Mouse (Mus musculus): ENCODE measurements around the gene Sh3rf1. TPM values are rescaled to one million over a fixed set of nuclear protein-coding genes. Genes with fewer than 3 reads are reported as not detected.

Gene Sh3rf1
- polyA plus RNA-seq, 1 experiment from 2014 or later = 8.4 TPM

DNA sequence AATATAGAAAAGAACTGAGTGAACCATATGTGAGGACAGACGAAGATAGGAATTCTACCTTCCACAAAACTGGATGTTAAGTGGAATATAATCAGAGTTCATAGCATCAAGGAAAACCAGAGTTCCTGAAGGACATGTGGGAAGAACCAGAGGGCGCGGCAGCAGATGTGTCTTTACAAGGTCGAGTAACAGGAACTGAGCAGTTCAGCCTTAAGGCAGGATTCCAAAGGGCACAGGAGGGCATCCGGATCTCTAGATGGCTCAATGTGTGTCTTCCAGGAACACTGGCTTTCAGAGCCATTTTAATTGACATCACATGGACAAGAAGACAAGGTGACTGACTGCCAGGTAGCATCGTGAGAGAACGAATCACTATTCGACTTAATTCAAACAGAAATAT is 102.6 kb downstream of the Sh3rf1 start:
- Histone ChIP-seq H3K36me3 (peaks cover 4% of the 10 kb centered on the region), H3K4me1 (peaks cover 9% of the 10 kb centered on the region), H3K27me3 (ENCODE audit: insufficient read depth, poor library complexity, severe bottlenecking) (no peaks in the 10 kb centered on the region), H3K27ac (no peak overlapping the region), H3K9me3 (no peaks in the 10 kb centered on the region), H3K4me3 (no peak overlapping the region)
- no peak for DNase-seq (ENCODE audit: low spot score)
- 84% methylated on average over 8 of the region's 8 CpGs for WGBS

DNA sequence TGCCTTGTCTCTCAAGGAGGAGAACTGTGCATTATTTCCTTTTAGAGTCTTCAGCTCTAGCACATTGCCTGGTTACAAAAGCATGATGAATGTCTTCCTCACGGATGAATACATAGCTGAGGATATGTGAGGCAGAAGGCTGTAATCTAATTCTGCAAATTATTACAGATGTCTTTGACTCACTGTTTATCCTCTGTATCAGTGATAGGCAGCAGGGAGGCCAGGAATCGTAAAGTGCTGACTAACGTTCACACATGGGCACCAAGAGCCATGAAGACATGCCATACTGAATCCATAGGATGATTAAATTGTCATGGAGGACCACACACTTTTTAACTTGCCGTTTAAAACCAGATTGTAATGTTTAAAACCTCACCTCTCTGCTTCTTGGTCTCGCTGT is 103.7 kb downstream of the Sh3rf1 start:
- no peak for DNase-seq (ENCODE audit: low spot score)
- Histone ChIP-seq H3K27ac (no peak overlapping the region), H3K36me3 (peaks cover 4% of the 10 kb centered on the region), H3K27me3 (ENCODE audit: insufficient read depth, poor library complexity, severe bottlenecking) (no peaks in the 10 kb centered on the region), H3K9me3 (no peaks in the 10 kb centered on the region), H3K4me1 (peaks cover 7% of the 10 kb centered on the region), H3K4me3 (no peak overlapping the region)
- WGBS = 84% methylated on average over 5 of the region's 5 CpGs

DNA sequence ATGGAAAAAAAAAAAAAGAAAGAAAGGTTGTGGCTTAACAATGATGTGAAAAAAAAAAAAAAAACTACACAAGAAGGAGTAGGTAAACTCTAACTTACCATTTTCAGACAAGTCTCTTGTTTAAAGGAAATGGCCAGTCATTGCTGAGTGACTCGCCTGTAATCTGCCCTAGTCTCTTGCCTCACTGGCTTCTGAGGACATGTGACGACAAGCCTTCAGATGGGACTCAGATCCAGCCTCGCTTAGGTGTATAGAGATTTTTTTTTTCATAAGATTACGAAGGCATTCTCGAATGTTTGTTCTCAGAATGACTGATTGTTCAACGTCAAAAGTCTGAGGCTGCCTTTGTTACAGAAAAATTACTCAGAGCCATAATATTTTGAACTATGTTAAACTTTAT is 116.0 kb downstream of the Sh3rf1 start:
- DNase-seq (ENCODE audit: low spot score) = no peak
- WGBS = 75% methylated on average over 6 of the region's 6 CpGs
- Histone ChIP-seq H3K27me3 (ENCODE audit: insufficient read depth, poor library complexity, severe bottlenecking) (no peaks in the 10 kb centered on the region), H3K4me3 (no peak overlapping the region), H3K4me1 (peaks cover 24% of the 10 kb centered on the region), H3K36me3 (no peaks in the 10 kb centered on the region; the same call in 1 of the 2 replicates), H3K9me3 (no peaks in the 10 kb centered on the region), H3K27ac (no peak overlapping the region)

DNA sequence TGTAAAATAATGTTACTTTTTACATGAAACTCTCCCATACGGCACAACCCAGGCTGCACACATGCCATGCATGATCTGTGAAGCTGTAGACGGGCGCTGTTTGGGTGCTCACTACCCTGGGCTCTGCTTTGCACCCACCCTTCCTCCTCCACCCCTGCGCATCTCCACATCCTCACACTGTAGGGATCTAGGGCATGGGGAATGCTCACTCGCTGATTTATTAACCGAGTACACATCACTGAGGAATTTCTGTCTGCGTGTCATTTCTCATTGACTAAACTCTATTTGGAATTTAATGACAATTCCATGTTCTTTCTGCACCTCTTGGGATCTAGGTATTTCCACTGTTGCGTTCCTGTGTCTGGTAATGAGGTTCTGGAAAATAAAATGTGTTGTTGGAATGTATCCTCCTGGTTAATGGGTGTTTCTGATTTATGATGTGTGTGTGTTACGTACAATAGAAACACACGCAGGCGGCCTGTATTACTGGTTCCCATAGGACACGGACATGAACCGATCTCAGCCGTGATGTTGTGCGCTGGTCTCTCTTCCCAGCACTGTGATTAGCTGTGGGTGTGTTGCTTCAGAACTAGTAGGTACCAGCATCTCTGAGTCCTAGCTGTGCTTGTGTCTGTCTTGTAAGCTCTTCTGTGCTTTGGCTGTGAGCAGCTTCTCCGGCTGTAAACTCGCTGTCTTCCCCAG is 116.8 kb downstream of the Sh3rf1 start:
- Histone ChIP-seq H3K27ac (no peak overlapping the region), H3K4me3 (no peak overlapping the region), H3K9me3 (no peaks in the 10 kb centered on the region), H3K4me1 (peaks cover 24% of the 10 kb centered on the region), H3K27me3 (ENCODE audit: insufficient read depth, poor library complexity, severe bottlenecking) (no peaks in the 10 kb centered on the region), H3K36me3 (no peaks in the 10 kb centered on the region; the same call in 1 of the 2 replicates)
- 90% methylated on average over 17 of the region's 17 CpGs for WGBS
- DNase-seq (ENCODE audit: low spot score) = no peak

DNA sequence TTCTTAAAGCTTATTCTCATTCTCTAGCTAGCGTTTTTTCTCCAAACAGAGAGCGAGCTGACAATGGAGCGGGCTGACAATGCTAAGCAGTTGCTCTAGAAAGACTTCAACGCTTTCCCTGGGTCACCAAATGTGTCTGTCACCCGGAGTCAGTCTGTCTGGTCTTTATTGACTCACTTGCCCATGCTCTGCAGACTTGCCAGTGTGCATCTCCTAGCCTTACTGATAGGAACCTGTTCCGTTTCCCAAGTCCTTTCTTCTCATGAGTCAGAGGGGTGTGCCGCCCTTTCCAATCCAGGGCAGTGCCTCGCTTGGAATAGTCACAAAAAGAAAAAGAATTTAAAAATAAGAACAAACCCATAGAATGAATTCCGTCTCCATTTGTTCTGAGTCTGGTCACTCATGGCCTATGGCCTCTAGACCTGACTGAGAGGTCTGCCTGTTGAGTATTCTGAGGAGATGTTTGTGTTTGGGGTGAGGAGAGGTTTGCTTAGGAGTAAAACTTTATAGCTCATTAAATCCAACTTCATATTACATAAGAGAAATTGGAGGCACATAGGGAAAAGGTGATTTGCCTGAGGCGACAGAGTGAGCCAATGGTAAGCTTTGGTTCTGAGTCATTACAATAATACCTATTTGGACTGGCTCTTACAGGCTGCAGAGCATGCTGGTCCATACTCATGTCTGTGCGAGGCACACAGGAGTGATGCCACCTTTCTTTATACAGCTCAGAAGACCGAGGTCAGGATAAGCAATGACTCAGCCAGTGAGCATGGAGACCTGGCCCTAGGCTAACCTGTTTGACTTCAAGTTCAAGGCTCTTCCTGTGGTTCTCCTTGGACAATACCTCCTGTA is 118.1 kb downstream of the Sh3rf1 start:
- no peaks in the 10 kb centered on the region for H3K27me3 ChIP-seq (ENCODE audit: insufficient read depth, poor library complexity, severe bottlenecking)
- 0 out of 2 replicates have a peak overlapping the region, but pooled peaks have one; percentile 47 for H3K27ac ChIP-seq
- no peak for DNase-seq (ENCODE audit: low spot score)
- no peaks in the 10 kb centered on the region for H3K36me3 ChIP-seq
- no peak overlapping the region for H3K4me3 ChIP-seq
- 59% methylated on average over 12 of the region's 12 CpGs for WGBS
- no peaks in the 10 kb centered on the region for H3K9me3 ChIP-seq
- H3K4me1 ChIP-seq = peaks cover 24% of the 10 kb centered on the region

DNA sequence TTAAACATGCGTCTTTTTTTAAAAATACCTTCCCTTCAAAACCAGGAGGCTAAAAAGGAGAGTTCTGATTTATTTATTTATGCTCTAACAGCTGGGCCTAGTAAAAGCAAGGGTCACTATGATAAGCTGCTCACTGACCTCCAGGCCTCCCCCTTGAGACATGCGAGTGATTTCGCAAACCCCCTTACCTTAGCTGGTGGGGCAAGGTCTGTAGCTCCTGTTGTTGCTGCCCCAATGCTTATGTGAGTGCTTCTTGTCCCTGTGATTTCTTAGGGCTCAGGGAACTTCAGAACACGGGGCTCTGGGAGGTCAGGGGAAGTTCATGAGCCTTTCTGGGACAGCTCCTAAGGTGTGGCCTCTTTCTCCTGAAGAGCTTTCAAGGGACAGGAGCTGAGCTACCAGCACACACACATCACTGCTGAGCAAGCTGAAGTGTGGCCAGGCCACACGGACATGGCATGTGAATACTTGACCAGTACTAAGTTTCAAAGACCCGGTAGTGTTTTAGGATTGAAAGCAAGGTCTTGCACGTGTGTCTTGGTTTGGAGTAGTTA is 118.9 kb downstream of the Sh3rf1 start:
- Histone ChIP-seq H3K27ac (no peak overlapping the region), H3K9me3 (no peaks in the 10 kb centered on the region), H3K4me3 (no peak overlapping the region), H3K36me3 (no peaks in the 10 kb centered on the region), H3K27me3 (ENCODE audit: insufficient read depth, poor library complexity, severe bottlenecking) (no peaks in the 10 kb centered on the region), H3K4me1 (peaks cover 24% of the 10 kb centered on the region)
- DNase-seq (ENCODE audit: low spot score) = no peak
- WGBS = 52% methylated on average over 7 of the region's 7 CpGs

DNA sequence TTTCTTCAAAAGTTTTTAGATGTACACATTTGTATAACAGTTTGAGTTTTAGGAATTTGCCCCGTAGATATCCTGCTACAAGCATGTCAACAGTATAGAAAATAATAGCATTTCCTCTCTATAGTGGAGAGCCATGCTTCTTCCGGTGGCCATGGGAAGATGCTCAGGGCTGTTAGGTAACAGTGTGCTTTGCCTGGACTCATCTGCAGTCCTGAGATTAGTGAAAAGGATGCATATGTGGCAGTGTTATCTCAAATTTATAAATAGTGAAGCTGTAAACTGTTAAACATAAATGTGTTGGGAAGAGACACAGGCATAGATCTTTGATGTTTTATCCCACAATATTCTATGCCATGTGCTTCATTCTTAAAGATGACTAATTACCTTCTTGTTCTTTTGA is 120.8 kb downstream of the Sh3rf1 start:
- no peak overlapping the region for H3K27ac ChIP-seq
- no peak for DNase-seq (ENCODE audit: low spot score)
- H3K9me3 ChIP-seq = no peaks in the 10 kb centered on the region
- peaks cover 41% of the 10 kb centered on the region for H3K4me1 ChIP-seq
- H3K36me3 ChIP-seq = peaks cover 1% of the 10 kb centered on the region
- H3K4me3 ChIP-seq = no peak overlapping the region
- H3K27me3 ChIP-seq (ENCODE audit: insufficient read depth, poor library complexity, severe bottlenecking) = no peaks in the 10 kb centered on the region
- 87% methylated on average over 2 of the region's 2 CpGs for WGBS

DNA sequence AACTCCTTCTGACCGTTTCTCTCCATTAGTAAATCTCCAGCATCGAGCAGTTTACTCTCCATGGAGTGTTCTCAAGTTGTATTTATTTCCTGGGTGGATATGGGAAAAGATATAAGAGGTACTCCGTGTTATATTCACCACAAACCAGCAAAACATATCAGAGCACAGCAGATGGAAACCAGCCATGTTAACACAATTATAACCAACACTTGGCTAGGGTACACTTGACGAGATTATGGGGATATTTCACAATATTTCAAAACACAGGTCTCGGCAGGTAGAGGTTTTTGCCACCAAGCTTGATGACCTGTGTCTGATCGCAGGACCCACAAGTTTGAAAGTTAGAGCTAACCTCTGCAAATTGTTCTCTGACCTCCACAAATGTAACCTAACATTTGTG is 123.3 kb downstream of the Sh3rf1 start:
- 88% methylated on average over 6 of the region's 6 CpGs for WGBS
- H3K27ac ChIP-seq = no peak overlapping the region
- peaks cover 5% of the 10 kb centered on the region for H3K36me3 ChIP-seq
- no peaks in the 10 kb centered on the region for H3K27me3 ChIP-seq (ENCODE audit: insufficient read depth, poor library complexity, severe bottlenecking)
- H3K9me3 ChIP-seq = no peaks in the 10 kb centered on the region
- H3K4me3 ChIP-seq = no peak overlapping the region
- DNase-seq (ENCODE audit: low spot score) = no peak
- H3K4me1 ChIP-seq = peaks cover 37% of the 10 kb centered on the region

DNA sequence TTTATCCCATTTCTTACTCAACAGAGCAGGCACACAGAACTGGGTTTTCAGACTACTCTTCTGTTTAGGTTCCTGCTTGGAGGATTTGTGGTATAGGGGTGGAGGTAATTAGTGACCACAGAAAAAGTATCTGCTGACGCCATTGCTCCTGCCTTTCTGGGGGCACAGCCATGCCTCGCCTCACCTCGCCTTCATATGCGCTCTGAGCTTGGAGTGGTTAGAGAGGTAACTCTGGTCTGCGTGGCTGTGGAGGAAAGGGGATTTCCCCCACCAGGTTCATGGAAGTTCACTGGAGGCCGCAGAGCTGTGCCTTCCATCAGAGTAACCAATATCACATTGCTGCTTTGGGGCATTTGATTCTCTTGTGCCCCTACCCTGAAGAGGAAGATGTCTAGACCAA is 123.9 kb downstream of the Sh3rf1 start:
- peaks cover 5% of the 10 kb centered on the region for H3K36me3 ChIP-seq
- H3K4me3 ChIP-seq = no peak overlapping the region
- no peak for DNase-seq (ENCODE audit: low spot score)
- 77% methylated on average over 6 of the region's 6 CpGs for WGBS
- H3K9me3 ChIP-seq = no peaks in the 10 kb centered on the region
- H3K4me1 ChIP-seq = peaks cover 35% of the 10 kb centered on the region
- H3K27me3 ChIP-seq (ENCODE audit: insufficient read depth, poor library complexity, severe bottlenecking) = no peaks in the 10 kb centered on the region
- H3K27ac ChIP-seq = no peak overlapping the region

DNA sequence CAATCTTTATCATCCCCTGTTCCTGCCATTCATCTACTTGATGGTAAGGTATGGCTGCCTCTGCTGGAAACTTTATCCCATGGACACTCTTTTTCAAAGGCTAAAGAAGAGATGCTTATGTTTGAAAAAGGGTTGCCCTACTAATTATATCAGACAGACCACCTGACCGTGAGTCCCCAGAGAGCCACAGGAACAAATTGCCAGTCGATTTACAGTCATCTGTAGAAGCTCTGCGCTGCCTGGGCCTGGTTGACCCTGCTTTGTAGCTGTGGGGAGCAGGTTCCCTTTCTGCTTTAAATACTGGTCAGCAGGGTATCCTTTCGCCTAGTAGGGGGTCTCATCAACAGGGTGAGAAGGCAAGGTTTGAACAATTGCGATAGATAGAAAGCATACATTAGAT is 124.4 kb downstream of the Sh3rf1 start:
- H3K4me3 ChIP-seq = no peak overlapping the region
- peaks cover 32% of the 10 kb centered on the region for H3K4me1 ChIP-seq
- 54% methylated on average over 5 of the region's 5 CpGs for WGBS
- H3K27ac ChIP-seq = no peak overlapping the region
- H3K36me3 ChIP-seq = peaks cover 5% of the 10 kb centered on the region
- H3K9me3 ChIP-seq = no peaks in the 10 kb centered on the region
- H3K27me3 ChIP-seq (ENCODE audit: insufficient read depth, poor library complexity, severe bottlenecking) = no peaks in the 10 kb centered on the region
- DNase-seq (ENCODE audit: low spot score) = no peak

DNA sequence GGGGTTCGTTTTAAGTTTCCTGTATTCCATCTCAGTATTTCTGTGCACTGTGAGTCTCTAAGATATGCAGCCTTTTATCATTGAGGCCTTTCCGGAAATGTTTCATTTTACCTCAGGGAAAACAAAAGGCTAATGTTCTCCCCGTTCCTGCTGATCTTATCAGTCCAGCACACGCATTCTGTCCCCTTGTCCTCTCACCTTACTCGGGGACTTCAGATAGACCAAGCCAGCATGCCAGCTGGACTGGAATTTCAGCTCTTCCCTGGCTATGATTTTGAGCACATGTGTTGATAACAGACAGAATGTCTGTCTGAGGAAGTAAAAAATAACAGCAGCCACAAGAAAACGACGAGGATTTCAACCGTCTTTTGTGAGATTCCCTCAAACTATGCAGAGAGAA is 124.8 kb downstream of the Sh3rf1 start:
- no peaks in the 10 kb centered on the region for H3K9me3 ChIP-seq
- no peak overlapping the region for H3K4me3 ChIP-seq
- no peak overlapping the region for H3K27ac ChIP-seq
- H3K4me1 ChIP-seq = peaks cover 27% of the 10 kb centered on the region
- DNase-seq (ENCODE audit: low spot score) = no peak
- H3K27me3 ChIP-seq (ENCODE audit: insufficient read depth, poor library complexity, severe bottlenecking) = no peaks in the 10 kb centered on the region
- peaks cover 5% of the 10 kb centered on the region for H3K36me3 ChIP-seq
- 15% methylated on average over 8 of the region's 8 CpGs for WGBS

DNA sequence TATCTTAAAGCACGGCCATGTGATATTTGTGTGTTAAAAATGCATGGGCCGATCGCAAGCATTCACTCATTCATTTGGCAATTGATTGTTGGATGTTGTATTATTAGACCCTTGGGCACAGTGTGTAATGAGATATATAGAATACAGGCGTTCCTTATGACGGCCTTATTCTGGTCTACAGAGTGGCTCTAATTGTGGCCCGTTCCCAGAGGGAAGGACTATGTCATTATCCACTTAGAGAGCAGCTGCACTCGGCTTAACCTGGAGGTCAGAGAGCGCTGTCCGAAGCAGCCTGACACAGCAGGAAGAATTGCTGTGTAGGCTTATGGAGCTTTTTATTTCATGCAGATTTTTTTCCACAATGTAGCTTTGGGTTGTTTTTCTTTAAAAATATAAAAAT is 126.8 kb downstream of the Sh3rf1 start:
- Histone ChIP-seq H3K9me3 (no peaks in the 10 kb centered on the region), H3K4me1 (peaks cover 31% of the 10 kb centered on the region), H3K27me3 (ENCODE audit: insufficient read depth, poor library complexity, severe bottlenecking) (no peaks in the 10 kb centered on the region), H3K27ac (no peak overlapping the region), H3K4me3 (no peak overlapping the region), H3K36me3 (peaks cover 5% of the 10 kb centered on the region)
- DNase-seq (ENCODE audit: low spot score) = no peak
- WGBS = 68% methylated on average over 9 of the region's 9 CpGs

DNA sequence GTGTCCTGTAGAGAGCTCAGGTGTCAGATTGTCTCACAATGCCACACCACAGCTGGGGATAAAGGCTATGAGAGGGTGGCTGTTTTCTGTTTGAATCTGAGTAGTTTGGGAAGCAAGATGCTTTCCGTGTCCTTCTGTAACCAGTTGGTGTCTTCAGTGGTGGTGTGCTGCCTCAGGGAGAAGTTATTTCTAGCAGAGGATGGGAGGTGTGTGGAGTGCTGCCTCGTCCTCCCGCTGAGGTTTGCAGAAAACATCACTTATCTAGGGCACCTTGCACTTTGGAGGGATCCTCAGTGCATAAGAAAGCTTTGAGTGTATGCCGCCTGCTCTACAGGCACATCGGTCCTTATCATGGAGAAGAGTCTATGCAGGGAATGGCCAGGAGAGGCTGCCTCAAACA is 128.0 kb downstream of the Sh3rf1 start:
- Histone ChIP-seq H3K27me3 (ENCODE audit: insufficient read depth, poor library complexity, severe bottlenecking) (no peaks in the 10 kb centered on the region), H3K9me3 (no peaks in the 10 kb centered on the region), H3K4me1 (peaks cover 36% of the 10 kb centered on the region), H3K4me3 (no peak overlapping the region), H3K27ac (no peak overlapping the region), H3K36me3 (peaks cover 5% of the 10 kb centered on the region)
- 59% methylated on average over 5 of the region's 5 CpGs for WGBS
- no peak for DNase-seq (ENCODE audit: low spot score)

All from heart, embryonic 10.5 days (tissue).